Mouse (Mus musculus): ENCODE measurements around the gene Csf3r.

DNA sequence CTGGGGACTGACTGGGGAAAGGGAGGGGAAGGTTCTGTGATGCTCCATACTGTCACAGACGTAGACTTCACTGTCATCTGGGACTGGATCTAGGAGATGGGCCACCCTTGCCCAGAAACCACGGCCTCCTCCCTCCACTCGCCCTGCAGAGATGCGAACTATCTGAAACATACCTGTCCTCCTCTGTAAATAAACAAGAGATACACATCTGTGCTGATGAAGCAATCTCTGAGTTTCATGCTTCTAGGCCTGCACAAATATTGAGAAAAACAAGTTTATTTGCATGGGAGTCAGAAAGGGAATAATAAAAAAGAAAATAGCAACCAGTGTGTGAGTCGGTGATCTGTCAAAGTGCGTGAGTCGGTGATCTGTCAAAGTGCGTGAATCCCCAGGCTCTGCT is 67.5 kb downstream of the Csf3r start:
- TF ChIP-seq HCFC1 (IDR thresholded peaks at IDR 0.05; ENCODE audit: borderline replicate concordance, insufficient read depth, low read length) = no peak
- no peak for TF ChIP-seq MAFK (IDR thresholded peaks at IDR 0.05; ENCODE audit: insufficient read depth, low read depth, low read length)
- TF ChIP-seq ZC3H11A (IDR thresholded peaks at IDR 0.05; ENCODE audit: borderline replicate concordance, low read depth, low read length) = no peak
- no peak for TF ChIP-seq CHD2 (IDR thresholded peaks at IDR 0.05; ENCODE audit: low read depth, low read length)
